Mouse (Mus musculus) bone marrow macrophage, adult 2 months (primary cell): ENCODE data around the gene Hrh2.

ENCODE experiments used
- CTCF ChIP-seq: IDR thresholded peaks from 2 replicates; pipeline ENCODE4 v1.5.1; 2012; ENCODE audit warnings: low read depth, mild to moderate bottlenecking, low read length, moderate library complexity
- POLR2A ChIP-seq: IDR thresholded peaks from 2 replicates; pipeline ENCODE4 v1.6.1; 2012; ENCODE audit warnings: mild to moderate bottlenecking, low read depth, low read length, borderline replicate concordance

DNA sequence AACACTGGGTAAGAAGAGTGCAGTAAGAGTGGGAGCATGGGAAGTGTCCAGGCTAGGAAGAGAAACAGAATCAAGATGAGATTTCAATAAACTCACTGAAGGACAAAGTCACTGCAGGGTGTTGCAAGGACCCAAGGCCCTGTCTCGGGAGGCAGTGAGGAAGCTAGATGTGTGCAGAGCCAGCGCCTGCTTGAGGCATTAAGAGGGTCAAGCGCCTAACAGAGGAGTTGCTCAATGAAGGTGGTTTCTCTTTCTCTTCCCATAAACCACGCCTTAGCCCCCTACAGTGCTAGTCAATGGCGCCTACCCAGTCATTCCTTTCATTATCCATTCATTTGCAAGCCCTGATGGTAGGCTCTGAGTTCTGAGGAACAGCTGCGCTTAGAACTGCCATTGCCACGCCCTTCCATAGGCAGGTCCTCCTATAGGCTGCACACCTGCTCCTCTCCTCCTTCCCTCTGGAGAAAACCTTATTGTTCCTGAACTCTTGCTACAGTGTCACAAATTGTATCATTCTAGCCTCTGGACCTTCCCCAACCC, 23.9 kb downstream of the Hrh2 start:
- TF ChIP-seq POLR2A (no peak), CTCF (no peak)
